In the genomic region with DNA sequence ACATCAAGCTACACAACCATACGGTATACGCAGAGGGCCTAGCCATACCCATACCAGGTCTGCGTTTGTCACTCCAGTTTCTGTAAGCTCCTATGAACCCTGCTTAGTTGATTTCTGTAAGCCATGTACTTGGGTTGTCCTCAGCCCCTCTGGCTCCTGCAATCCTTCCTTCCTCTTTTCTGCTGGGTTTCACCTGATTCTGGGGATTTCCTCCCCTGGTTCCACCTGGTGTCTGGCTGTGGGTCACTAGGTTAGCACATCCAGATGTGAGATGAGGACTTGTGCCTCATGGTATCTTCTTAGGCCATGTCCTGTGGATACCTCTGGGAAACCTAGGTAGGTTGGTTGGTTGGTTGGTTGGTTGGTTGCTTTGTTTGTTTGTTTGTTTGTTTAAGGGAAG, we compare ENCODE assay signal across 29 mouse cellular contexts.
"Had no signal": no experiment of that assay in that cellular context is flagged by ENCODE, and none has a peak within 500 bp of the region (broad histone marks: within the 10 kb centered on the region; RNA-seq: fewer than 3 reads in every experiment).

No protein-coding gene starts in this region.

- H3K4me2 ChIP-seq: limb, embryonic 12.5 days; limb, embryonic 13.5 days; limb, embryonic 15.5 days; liver, embryonic 11.5 days; liver, embryonic 12.5 days; liver, embryonic 13.5 days; liver, embryonic 15.5 days; lung, embryonic 14.5 days; lung, embryonic 15.5 days; midbrain, embryonic 11.5 days; midbrain, embryonic 12.5 days; midbrain, embryonic 13.5 days; midbrain, embryonic 15.5 days had no signal

- H3K27me3 ChIP-seq: limb, embryonic 12.5 days; limb, embryonic 13.5 days; limb, embryonic 15.5 days; liver, embryonic 12.5 days; liver, embryonic 13.5 days; liver, embryonic 15.5 days; lung, embryonic 15.5 days; megakaryocyte, embryonic 14.5 days; midbrain, embryonic 12.5 days; midbrain, embryonic 13.5 days; midbrain, embryonic 15.5 days had no signal

- H3K9ac ChIP-seq: limb, embryonic 12.5 days; limb, embryonic 13.5 days; limb, embryonic 15.5 days; liver, embryonic 12.5 days; liver, embryonic 13.5 days; liver, embryonic 14.5 days; liver, embryonic 15.5 days; liver, postnatal 0 days; lung, embryonic 14.5 days; lung, embryonic 15.5 days; midbrain, embryonic 12.5 days; midbrain, embryonic 13.5 days; midbrain, embryonic 15.5 days had no signal

- H3K4me1 ChIP-seq: limb, embryonic 15.5 days; liver, embryonic 12.5 days; liver, embryonic 13.5 days; liver, embryonic 15.5 days; lung, embryonic 15.5 days; megakaryocyte, embryonic 14.5 days; midbrain, embryonic 10.5 days; midbrain, embryonic 12.5 days; midbrain, embryonic 13.5 days; midbrain, embryonic 15.5 days had no signal

- DNase-seq: left cerebral cortex, postnatal 4 days; liver; liver, embryonic 13.5 days; liver, postnatal 0 days; lung, adult 18-20 months; lung, adult 2 months; lung, embryonic 14.5 days; lung, postnatal 10 days; lung, postnatal 14 days; lung, postnatal 36 days; lung, postnatal 4 days; midbrain, embryonic 14.5 days had no signal

- H3K9me3 ChIP-seq: limb, embryonic 10.5 days; limb, embryonic 12.5 days; limb, embryonic 13.5 days; limb, embryonic 15.5 days; liver, embryonic 12.5 days; liver, embryonic 15.5 days; lung, embryonic 15.5 days; midbrain, embryonic 10.5 days; midbrain, embryonic 12.5 days; midbrain, embryonic 13.5 days; midbrain, embryonic 15.5 days had no signal

- H3K27ac ChIP-seq: limb, embryonic 10.5 days; limb, embryonic 12.5 days; limb, embryonic 13.5 days; limb, embryonic 15.5 days; liver, embryonic 12.5 days; liver, embryonic 13.5 days; liver, embryonic 14.5 days; liver, embryonic 15.5 days; lung, embryonic 15.5 days; macrophage; midbrain, embryonic 10.5 days; midbrain, embryonic 12.5 days; midbrain, embryonic 13.5 days; midbrain, embryonic 15.5 days had no signal

- H3K4me3 ChIP-seq: limb, embryonic 10.5 days; limb, embryonic 12.5 days; limb, embryonic 13.5 days; limb, embryonic 15.5 days; liver, embryonic 12.5 days; liver, embryonic 13.5 days; liver, embryonic 15.5 days; lung, embryonic 15.5 days; megakaryocyte, embryonic 14.5 days; midbrain, embryonic 10.5 days; midbrain, embryonic 12.5 days; midbrain, embryonic 13.5 days; midbrain, embryonic 15.5 days; myocyte had no signal

- H3K36me3 ChIP-seq: limb, embryonic 10.5 days; limb, embryonic 12.5 days; limb, embryonic 13.5 days; limb, embryonic 15.5 days; liver, embryonic 12.5 days; liver, embryonic 13.5 days; liver, embryonic 15.5 days; lung, embryonic 15.5 days; midbrain, embryonic 10.5 days; midbrain, embryonic 12.5 days; midbrain, embryonic 13.5 days; midbrain, embryonic 15.5 days had no signal
